Mouse (Mus musculus): ENCODE measurements around the gene Impdh2.
A peak's percentile ranks its signal among the peaks of the same experiment; 100 is the strongest.

Impdh2 gene

DNA sequence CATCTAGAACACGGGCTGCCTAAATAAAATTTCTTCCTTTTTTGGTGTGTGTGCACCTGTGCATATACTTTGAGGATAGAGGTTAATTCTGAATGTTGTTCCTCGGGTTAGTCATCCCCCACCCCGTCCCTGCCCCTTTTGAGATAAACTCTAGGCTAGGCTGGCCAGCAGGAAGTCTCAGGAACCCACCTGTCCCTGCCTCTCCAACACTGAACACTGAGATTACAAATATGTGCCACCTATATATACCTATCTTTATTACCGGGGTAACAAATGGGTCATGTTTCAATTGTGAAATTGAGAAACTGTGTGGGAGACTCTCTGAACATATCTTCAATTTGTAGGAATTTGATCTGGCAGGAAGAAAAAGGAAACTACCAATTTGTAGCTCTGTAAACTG is 48.8 kb downstream of the Impdh2 start:
- no peak for DNase-seq

DNA sequence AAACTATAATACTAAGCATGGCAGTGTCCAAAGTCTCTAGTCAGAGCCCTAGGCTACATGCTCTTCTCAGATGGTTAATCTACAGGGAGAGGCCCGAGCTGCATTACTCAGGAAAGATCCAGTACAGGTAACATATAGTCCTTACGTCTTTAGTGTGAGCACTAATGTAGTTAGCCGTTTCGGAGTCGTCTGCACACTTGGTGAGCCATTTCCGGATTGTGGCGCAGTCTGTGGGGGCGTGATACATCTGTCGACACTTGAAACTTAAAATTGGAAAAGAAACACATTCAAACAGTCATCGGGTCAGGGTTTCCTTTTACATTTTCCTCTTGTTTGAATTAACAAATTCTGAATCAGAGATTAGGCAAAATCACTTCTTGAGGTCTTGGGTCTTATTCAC is 51.4 kb downstream of the Impdh2 start:
- peak; percentile 56 for DNase-seq

Data from right cerebral cortex, adult 18-20 months (tissue).